Mouse (Mus musculus) ovary, adult 2 months (tissue): ENCODE measurements around the gene Abcc2. TPM values are rescaled to one million over a fixed set of nuclear protein-coding genes. Genes with fewer than 3 reads are reported as not detected.

Experiments used
- polyA plus RNA-seq: library from polyadenylated mRNA; depleted of rRNA; stranded (reverse); fragments of >200 nt; gene quantifications from 2 replicates; pipeline ENCODE4 v1.2.3, GENCODE M21; 2012; rRNA removed

The Abcc2 gene
- polyA plus RNA-seq, result 0.28 and 0.41 TPM in 2 replicates

DNA sequence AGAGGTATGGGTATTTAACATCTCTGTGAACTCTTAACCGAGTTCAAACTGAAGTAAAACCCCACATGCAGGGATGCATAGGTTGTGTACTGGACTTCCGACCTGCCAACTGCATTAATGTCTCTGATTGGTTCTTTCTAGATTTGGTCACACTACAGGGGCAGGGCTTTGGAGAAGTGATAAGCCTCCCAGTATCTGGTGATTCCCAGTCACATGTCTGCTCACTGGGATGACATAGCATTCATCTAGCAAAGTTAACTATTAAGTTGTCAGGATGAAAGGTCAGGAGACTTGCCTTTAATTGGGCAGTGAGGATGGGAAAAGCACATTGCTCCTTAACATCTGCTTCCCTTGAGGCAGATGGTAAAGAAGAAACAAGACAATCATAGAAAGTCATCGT, at the start of gene Abcc2:
Gene Abcc2 (plus strand): TSS at position 213 of the 400 bp plus-strand sequence.

DNA sequence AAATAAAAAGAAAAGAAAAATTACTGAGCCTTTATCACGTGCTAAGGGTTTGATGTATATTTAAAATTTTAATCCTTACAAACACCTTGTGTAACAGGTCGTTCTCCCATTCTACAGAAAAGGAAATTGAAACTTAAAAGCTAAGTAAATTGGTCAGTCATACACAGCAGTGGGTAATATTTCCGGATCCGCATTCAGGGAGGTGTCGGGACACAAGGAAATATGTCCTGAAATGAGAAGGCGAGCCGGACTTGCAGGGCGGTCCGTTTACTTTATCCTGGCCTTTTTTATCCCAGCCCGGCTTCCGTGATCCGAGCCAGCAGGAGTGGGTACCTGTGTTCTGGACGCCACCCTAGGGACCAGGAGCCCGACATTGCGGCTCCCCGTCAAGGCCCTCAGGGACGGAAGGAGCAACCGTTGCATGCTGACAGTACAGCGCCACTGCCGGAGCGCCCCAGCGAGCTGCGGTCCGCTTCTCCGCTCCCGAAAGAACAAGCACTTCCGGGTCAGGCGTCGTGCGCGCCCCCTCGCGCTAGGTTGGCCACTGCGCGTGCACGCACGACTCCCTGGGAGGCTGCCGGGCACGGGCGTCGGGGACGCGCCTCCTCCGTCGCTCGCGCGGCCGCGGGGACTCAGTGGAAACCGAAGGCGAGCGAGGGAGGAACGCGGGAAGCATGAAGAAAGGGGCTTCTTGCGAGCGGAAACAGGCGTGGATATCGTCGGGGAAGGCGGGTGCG, 29.3 kb upstream of the Abcc2 start, which contains the start of the genes Cutc and Cox15:
Gene Cutc (plus strand): TSS at position 508 of the 737 bp plus-strand sequence.
Gene Cox15 (minus strand): TSS at position 512 of the 737 bp plus-strand sequence.

Other genes with a start within 250 kb of the Abcc2 start
- gene Nkx2-3, start 169.9 kb upstream of the Abcc2 start, polyA plus RNA-seq, result not detected in 2 replicates
- 152 and 176 TPM in 2 replicates for gene Slc25a28, start 107.3 kb upstream of the Abcc2 start, polyA plus RNA-seq
- gene Entpd7, start 92.5 kb upstream of the Abcc2 start, polyA plus RNA-seq, result 5.8 and 6.5 TPM in 2 replicates
- gene Cutc, start 29.2 kb upstream of the Abcc2 start, polyA plus RNA-seq, result 3.3 and 4.4 TPM in 2 replicates
- 11.6 and 14.9 TPM in 2 replicates for gene Cox15, start 29.2 kb upstream of the Abcc2 start, polyA plus RNA-seq
- 32.4 and 34.0 TPM in 2 replicates for gene Dnmbp, start 158.0 kb downstream of the Abcc2 start, polyA plus RNA-seq
- gene Cpn1, start 204.4 kb downstream of the Abcc2 start, polyA plus RNA-seq, result 1.7 and 2.1 TPM in 2 replicates
- 0.09 and 0.10 TPM in 2 replicates for gene Cyp2c23, start 247.0 kb downstream of the Abcc2 start, polyA plus RNA-seq